Mouse (Mus musculus) midbrain, embryonic 15.5 days (tissue): ENCODE measurements around the gene Slc10a7. TPM values are rescaled to one million over a fixed set of nuclear protein-coding genes. Genes with fewer than 3 reads are reported as not detected.

Experiments used
- ATAC-seq: fragments of 200-750 bp; cut with Nextera tagmentation; replicated peaks from 2 replicates; pipeline ENCODE4 v1.8.0; 2017; ENCODE audit warnings: moderate TSS enrichment
- H3K27ac ChIP-seq: fragments of 300-500 bp; sonication (generic); 2 replicates; pipeline ENCODE4 v1.5.1; 2015; ENCODE audit warnings: mild to moderate bottlenecking, inconsistent platforms
- H3K27me3 ChIP-seq: fragments of 300-500 bp; sonication (generic); replicated peaks from 2 replicates; pipeline ENCODE4 v1.6.1; 2015; ENCODE audit warnings: inconsistent platforms
- H3K36me3 ChIP-seq: fragments of 300-500 bp; sonication (generic); replicated peaks from 2 replicates; pipeline ENCODE4 v1.6.1; 2015; ENCODE audit warnings: inconsistent platforms
- H3K4me1 ChIP-seq: fragments of 300-500 bp; sonication (generic); 2 replicates; pipeline ENCODE4 v1.6.1; 2015; ENCODE audit warnings: inconsistent platforms
- H3K4me2 ChIP-seq: fragments of 300-500 bp; sonication (generic); 2 replicates; pipeline ENCODE4 v1.6.1; 2015; ENCODE audit warnings: inconsistent platforms, mild to moderate bottlenecking, moderate library complexity
- H3K4me3 ChIP-seq: fragments of 300-500 bp; sonication (generic); 2 replicates; pipeline ENCODE4 v1.5.1; 2015; ENCODE audit warnings: mild to moderate bottlenecking, inconsistent platforms
- H3K9ac ChIP-seq: fragments of 300-500 bp; sonication (generic); 2 replicates; pipeline ENCODE4 v1.6.1; 2015; ENCODE audit warnings: mild to moderate bottlenecking, inconsistent platforms
- H3K9me3 ChIP-seq: fragments of 300-500 bp; sonication (generic); 2 replicates; pipeline ENCODE4 v1.6.1; 2016; ENCODE audit warnings: inconsistent platforms
- WGBS: fragments of 180-500 bp; shearing (Covaris S2); methylation state at CpG from one replicate; pipeline ENCODE4 v1.1.7; 2015; ENCODE audit warnings: mixed read lengths; 5-methylcytosine and 5-hydroxymethylcytosine counted together
- polyA plus RNA-seq: library from polyadenylated mRNA; unstranded; fragments of >200 nt; fragmentation: Nextera tagmentation; extraction: Ambion mirVana; gene quantifications from 2 replicates; pipeline ENCODE4 v1.2.1, GENCODE M21; 2015

Slc10a7 gene
- polyA plus RNA-seq, 1 experiment from 2014 or later, result 11.9 TPM

DNA sequence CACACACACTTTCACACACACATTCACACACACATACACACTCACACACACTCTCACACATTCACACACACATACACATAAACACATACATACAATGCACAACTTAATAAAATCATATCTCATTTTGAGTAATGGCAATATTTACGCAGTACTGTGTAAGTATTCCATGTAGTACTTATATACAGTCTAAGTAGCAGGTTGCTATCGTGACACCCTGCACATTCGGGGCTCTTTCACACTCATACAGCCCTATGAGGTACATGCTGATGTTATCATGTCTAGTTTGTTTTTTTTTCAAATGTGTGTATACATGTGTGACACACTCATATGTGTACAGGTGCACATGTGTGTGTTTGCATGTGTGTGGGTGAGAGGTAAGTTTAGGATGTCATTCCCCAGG lies 261.4 kb downstream of the Slc10a7 start:
- Histone ChIP-seq H3K9me3 (no peaks in the 10 kb centered on the region), H3K4me2 (no peak overlapping the region), H3K9ac (no peak overlapping the region), H3K4me3 (no peak overlapping the region), H3K36me3 (no peaks in the 10 kb centered on the region), H3K27ac (no peak overlapping the region), H3K4me1 (no peaks in the 10 kb centered on the region), H3K27me3 (no peaks in the 10 kb centered on the region)
- no peak for ATAC-seq
- 96% methylated on average over 3 of the region's 3 CpGs for WGBS

DNA sequence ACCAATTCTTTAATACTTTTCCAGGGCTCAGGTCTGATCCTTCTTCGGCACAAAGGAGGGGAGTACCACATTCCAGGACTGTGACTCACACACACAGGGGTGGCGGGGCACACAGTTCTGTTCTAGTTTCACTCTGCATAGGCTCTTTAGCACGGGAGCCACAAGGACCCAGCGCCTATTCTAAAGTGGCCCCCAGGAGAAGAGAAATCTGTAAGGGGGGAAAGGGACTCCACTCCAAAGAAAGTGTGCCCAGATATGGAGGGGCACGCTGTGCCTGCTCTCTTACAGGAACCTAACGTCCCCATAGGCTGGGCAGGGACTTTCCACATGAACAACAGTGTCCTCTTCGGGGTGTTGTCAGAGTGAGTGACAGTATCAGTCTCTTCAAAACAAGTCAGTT lies 262.1 kb downstream of the Slc10a7 start:
- 67% methylated on average over 7 of the region's 7 CpGs for WGBS

DNA sequence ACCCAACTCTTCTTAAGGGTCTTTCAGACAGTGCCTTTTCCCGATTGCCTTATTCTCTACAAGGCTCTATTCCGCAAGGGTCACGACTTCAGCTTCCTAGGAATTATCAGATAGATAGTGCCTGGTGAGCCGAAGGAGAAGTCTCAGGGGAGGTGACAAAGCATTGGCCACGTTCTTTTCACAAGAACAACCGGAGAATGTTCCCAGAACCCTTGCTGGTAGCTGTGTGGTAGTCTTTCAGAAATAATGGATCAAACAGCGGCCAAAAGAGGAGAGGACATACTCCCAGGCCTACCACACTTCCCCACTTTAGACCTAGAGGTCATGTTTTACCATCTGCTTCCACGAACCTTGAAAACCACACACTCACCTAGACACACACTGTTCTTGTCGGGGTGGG lies 267.7 kb downstream of the Slc10a7 start:
- no peaks in the 10 kb centered on the region for H3K27me3 ChIP-seq
- H3K36me3 ChIP-seq, result no peaks in the 10 kb centered on the region
- no peak for ATAC-seq
- H3K4me2 ChIP-seq, result no peak overlapping the region
- H3K4me3 ChIP-seq, result no peak overlapping the region
- 91% methylated on average over 9 of the region's 9 CpGs for whole genome bisulfite sequencing
- no peaks in the 10 kb centered on the region for H3K4me1 ChIP-seq
- H3K27ac ChIP-seq, result no peak overlapping the region
- no peak overlapping the region for H3K9ac ChIP-seq
- H3K9me3 ChIP-seq, result no peaks in the 10 kb centered on the region

More for the DNA sequence above, 262.1 kb downstream of the Slc10a7 start:
- Histone ChIP-seq H3K27ac (no peak overlapping the region), H3K36me3 (no peaks in the 10 kb centered on the region), H3K4me2 (no peak overlapping the region), H3K9me3 (no peaks in the 10 kb centered on the region), H3K4me3 (no peak overlapping the region), H3K27me3 (no peaks in the 10 kb centered on the region), H3K9ac (no peak overlapping the region), H3K4me1 (no peaks in the 10 kb centered on the region)
- no peak for ATAC-seq

Other genes with a start within 250 kb of the Slc10a7 start
- 15.8 and 19.3 TPM in 2 replicates for gene Pou4f2, start 72.7 kb upstream of the Slc10a7 start, polyA plus RNA-seq
- gene Rbmxl1, start 448 bp upstream of the Slc10a7 start, polyA plus RNA-seq, result 199 and 201 TPM in 2 replicates